Mouse (Mus musculus): ENCODE data around the gene A930017K11Rik.
A peak's percentile ranks its signal among the peaks of the same experiment; 100 is the strongest.

A930017K11Rik gene

GRCm38 (mm10) chr17:25951803-25952623 lies at the start of gene A930017K11Rik:
Gene A930017K11Rik (minus strand): TSS chr17:25952565.
- no peak for DNase-seq (ENCODE audit: low spot score)

DNA sequence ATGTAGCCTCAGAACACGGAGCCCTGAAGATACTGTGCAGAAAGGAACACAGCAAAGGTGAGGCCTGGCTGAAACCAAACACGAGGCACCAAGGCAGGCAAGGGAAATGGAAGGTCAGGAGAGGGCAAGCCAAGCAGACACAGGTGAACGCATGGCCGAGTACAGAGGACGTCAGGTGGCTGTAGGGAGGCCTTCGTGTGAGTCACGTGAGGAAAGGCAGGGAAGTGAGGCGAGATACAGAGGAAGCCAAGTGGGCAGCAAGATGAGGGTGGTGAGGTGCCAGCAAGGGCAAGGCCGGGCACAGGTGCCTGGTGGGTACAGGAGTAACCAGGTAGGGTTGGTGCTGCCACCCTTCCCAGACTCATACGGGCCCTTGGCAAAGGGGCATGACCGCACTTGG lies 46.1 kb upstream of the A930017K11Rik start:
- no peak for DNase-seq (ENCODE audit: low spot score)

GRCm38 (mm10) chr17:25993489-25993888 lies 41.1 kb upstream of the A930017K11Rik start:
- DNase-seq (ENCODE audit: low spot score) = no peak

GRCm38 (mm10) chr17:25992274-25992673 lies 39.9 kb upstream of the A930017K11Rik start:
- DNase-seq (ENCODE audit: low spot score) = no peak

- DNase-seq (ENCODE audit: low spot score) = no peak
Measured at GRCm38 (mm10) chr17:25990331-25990730, 38.0 kb upstream of the A930017K11Rik start.

GRCm38 (mm10) chr17:25985306-25986294 lies 33.2 kb upstream of the A930017K11Rik start, which contains the start of gene Capn15:
Gene Capn15 (minus strand): TSS chr17:25985796.
- DNase-seq (ENCODE audit: low spot score) = peak; percentile 67

GRCm38 (mm10) chr17:25984556-25985305 lies 32.4 kb upstream of the A930017K11Rik start:
- no peak for DNase-seq (ENCODE audit: low spot score)

- DNase-seq (ENCODE audit: low spot score) = no peak
Measured at GRCm38 (mm10) chr17:25984066-25984465, 31.7 kb upstream of the A930017K11Rik start.

DNA sequence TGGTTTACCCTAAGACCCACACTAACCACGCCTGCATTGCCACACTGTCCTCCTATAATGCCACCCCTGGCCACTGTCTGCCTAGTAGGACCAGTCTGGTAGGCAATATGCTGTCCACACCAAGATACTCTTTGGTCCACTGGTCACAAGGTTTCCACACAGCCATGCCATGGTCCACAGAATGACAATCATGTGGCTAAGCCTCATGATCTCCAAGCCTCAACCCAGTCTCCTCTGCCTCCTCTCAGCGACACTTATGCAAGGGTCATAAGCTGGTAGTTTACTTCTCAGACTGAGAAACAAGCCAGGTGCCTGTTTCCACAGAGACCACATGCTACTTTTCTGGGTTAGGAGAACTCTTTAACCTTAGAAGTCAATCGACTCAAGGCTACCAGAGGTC lies 30.5 kb upstream of the A930017K11Rik start:
- no peak for DNase-seq (ENCODE audit: low spot score)

- DNase-seq (ENCODE audit: low spot score) = no peak
Measured at GRCm38 (mm10) chr17:25980854-25981253, 28.5 kb upstream of the A930017K11Rik start.

- no peak for DNase-seq (ENCODE audit: low spot score)
Measured at GRCm38 (mm10) chr17:25979829-25980738, 27.7 kb upstream of the A930017K11Rik start.

GRCm38 (mm10) chr17:25970954-25971707 lies 18.8 kb upstream of the A930017K11Rik start:
- DNase-seq (ENCODE audit: low spot score) = no peak

DNA sequence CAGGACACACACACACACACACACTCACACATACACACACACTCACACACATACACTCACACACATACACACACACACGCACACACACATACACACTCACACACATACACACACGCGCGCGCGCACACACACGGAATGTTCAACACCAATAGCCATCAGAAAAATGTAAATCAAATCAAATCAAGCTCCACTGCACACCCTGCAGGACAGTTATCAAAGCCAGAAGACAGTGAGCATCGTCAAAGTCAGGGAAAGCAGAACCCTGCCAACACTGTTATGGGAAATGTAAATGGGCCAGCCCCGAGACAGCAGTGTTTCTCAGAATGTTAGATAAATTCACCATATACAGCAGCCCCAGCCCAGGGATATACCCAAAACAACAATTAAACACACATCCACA lies 18.1 kb upstream of the A930017K11Rik start:
- DNase-seq (ENCODE audit: low spot score) = no peak

GRCm38 (mm10) chr17:25968176-25968575 lies 15.8 kb upstream of the A930017K11Rik start:
- no peak for DNase-seq (ENCODE audit: low spot score)

DNA sequence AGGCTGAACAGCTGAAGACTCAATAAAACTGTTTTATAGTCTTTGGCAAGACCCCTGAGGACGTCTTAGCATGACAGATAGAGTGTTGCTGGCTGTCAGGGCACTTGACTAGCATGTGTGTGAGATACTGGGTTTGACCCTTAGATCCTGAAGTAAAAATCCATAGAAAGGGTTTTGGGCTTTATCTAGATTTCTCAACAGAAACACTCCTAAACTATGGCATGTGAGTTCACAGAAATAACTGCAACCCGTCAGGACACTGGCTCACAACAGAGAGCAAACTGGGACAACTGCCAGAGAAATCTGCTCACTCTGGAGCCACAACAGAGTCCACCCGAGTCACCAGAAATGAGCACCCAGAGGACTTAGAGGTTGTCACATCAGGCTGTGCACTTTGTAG lies 15.3 kb upstream of the A930017K11Rik start:
- no peak for DNase-seq (ENCODE audit: low spot score)

DNA sequence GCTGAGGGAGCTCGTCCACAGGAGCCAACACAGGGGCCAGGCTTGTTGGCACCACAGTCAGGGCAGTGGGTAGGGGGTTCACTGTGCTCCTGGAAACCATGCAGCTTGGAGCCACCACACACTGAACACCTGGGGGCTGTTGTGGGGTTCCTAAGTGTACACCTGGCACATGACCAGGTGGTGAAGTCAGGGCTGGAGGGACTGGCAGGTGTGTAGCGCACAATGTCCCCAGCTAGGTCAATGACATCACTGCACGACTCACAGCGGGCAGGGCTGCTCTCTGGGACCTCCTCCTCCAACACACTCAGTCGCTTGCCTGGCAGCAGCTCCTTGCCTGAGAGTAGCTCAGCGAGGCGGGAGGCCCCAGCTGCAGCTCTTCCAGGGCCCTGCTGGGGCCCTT lies 11.9 kb upstream of the A930017K11Rik start:
- no peak for DNase-seq (ENCODE audit: low spot score)

DNA sequence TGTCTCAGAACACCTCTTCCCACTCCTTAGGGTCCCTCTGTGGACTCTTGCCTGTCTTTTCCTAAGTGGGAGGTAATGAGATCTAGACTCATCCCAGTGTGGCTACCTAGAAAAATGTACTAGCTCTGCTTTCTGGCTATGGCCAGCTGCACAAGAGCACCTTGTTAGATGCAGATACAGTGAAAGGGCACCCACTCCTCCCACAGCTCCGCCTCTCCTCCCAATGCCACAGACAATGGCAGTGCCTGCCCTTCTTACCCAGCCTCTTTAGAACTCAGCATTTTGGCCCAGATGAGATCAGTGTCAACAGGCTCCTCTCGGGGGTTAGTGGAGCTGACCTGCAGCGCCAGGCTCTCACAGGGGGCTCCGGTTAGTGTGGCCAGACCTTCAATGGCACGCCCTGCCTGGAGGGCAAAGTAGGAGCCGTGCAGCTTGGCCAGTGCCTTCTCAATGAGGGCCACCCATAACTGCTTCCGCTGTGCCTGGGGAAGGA lies 10.1 kb upstream of the A930017K11Rik start:
- no peak for DNase-seq (ENCODE audit: low spot score)

DNA sequence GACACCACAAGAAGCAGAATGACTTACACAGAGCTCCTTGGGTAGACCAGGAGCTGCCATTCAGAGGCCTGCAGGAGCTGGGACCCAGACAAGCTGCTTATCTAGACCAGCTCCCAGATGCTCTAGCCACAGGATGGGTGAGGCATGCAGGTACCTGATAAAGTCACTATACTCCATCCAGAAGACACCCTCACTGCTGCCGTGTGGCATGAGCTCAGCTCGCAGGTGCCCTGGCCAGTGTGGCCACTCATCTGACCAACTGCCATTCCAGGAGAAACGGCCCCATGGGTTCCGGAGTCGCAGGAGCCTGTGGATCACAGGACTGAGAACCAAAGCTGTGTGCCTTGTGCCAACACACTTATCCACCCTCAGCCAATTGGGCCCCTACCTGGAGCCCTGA lies 9.2 kb upstream of the A930017K11Rik start:
- DNase-seq (ENCODE audit: low spot score) = no peak

GRCm38 (mm10) chr17:25959630-25960467 lies 7.5 kb upstream of the A930017K11Rik start:
- no peak for DNase-seq (ENCODE audit: low spot score)
